In the genomic region with DNA sequence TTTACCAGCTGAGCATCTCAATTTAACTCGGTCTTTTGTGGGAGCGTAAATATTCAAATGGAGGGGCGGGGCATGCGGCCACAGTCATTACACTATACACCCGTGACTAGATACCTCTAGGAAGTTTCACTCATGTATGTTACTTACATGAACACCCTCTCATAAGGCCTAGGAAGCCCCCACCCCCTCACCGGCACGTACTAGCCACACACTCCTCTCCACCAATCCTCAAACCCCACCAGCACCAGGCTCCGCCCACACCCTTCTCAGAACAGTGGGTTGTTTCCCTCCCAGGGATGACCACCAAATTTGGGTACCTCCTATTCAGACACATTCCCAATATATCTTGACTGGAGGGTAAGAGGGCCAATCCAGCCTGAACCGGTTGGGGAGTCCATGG, we compare ENCODE assay signal across 11 mouse cellular contexts. TPM values are rescaled to one million over a fixed set of nuclear protein-coding genes. Genes with fewer than 3 reads are reported as not detected.
DNase-seq lines count a peak whose midpoint lies in the region; ATAC-seq and TF ChIP-seq lines count a peak whose summit lies in the region.
"Had no signal": no experiment of that assay in that cellular context is flagged by ENCODE, and none has a peak within 500 bp of the region (broad histone marks: within the 10 kb centered on the region; RNA-seq: fewer than 3 reads in every experiment).

No protein-coding gene starts in this region.

- H3K36me3 ChIP-seq in heart, embryonic 11.5 days (ENCODE audit: control insufficient read depth, insufficient read depth, low read length): no peaks in the 10 kb centered on the region
- no peaks in the 10 kb centered on the region for H3K36me3 ChIP-seq in heart, adult 2 months (ENCODE audit: control insufficient read depth, insufficient read depth, low read length)
- no peaks in the 10 kb centered on the region for H3K36me3 ChIP-seq in lung, embryonic 16.5 days (ENCODE audit: control insufficient read depth, insufficient read depth, low read length)
- no peaks in the 10 kb centered on the region for H3K36me3 ChIP-seq in forebrain, embryonic 16.5 days (ENCODE audit: control insufficient read depth, insufficient read depth)
- no peaks in the 10 kb centered on the region for H3K36me3 ChIP-seq in midbrain, embryonic 16.5 days (ENCODE audit: control insufficient read depth, insufficient read depth, low read length)
- H3K36me3 ChIP-seq: intestine, embryonic 15.5 days; limb, embryonic 15.5 days had no signal

- no peak overlapping the region for H3K27ac ChIP-seq in heart, embryonic 11.5 days (ENCODE audit: low read depth, low read length)
- H3K27ac ChIP-seq in heart, adult 2 months: no peak overlapping the region
- no peak overlapping the region for H3K27ac ChIP-seq in lung, embryonic 16.5 days (ENCODE audit: low read length)
- H3K27ac ChIP-seq in forebrain, embryonic 16.5 days (ENCODE audit: low read length): no peak overlapping the region
- no peak overlapping the region for H3K27ac ChIP-seq in midbrain, embryonic 16.5 days (ENCODE audit: low read length)
- H3K27ac ChIP-seq: intestine, embryonic 15.5 days; limb, embryonic 15.5 days had no signal

- peaks cover 8% of the 10 kb centered on the region; the same call in 1 of the 2 replicates for H3K27me3 ChIP-seq in heart, embryonic 11.5 days (ENCODE audit: control insufficient read depth, insufficient read depth, low read length)
- H3K27me3 ChIP-seq in heart, adult 2 months (ENCODE audit: control insufficient read depth, insufficient read depth, low read length): no peaks in the 10 kb centered on the region
- no peaks in the 10 kb centered on the region for H3K27me3 ChIP-seq in lung, embryonic 16.5 days (ENCODE audit: control insufficient read depth, insufficient read depth, low read depth, low read length)
- no peaks in the 10 kb centered on the region for H3K27me3 ChIP-seq in forebrain, embryonic 16.5 days (replicated peaks; ENCODE audit: control insufficient read depth, insufficient read depth, low read length)
- no peaks in the 10 kb centered on the region for H3K27me3 ChIP-seq in midbrain, embryonic 16.5 days (ENCODE audit: control insufficient read depth, insufficient read depth, low read depth, low read length)
- H3K27me3 ChIP-seq: intestine, embryonic 15.5 days; limb, embryonic 15.5 days had no signal

- H3K79me2 ChIP-seq in heart, adult 2 months (replicated peaks; ENCODE audit: control insufficient read depth, insufficient read depth, low read length): no peaks in the 10 kb centered on the region

- ATAC-seq in heart, embryonic 11.5 days (replicated peaks; ENCODE audit: insufficient number of reproducible peaks, low FRiP score, low TSS enrichment): no peak
- ATAC-seq in lung, embryonic 16.5 days (ENCODE audit: low read depth): 0 out of 2 replicates have a peak, but pooled peaks have one; percentile 22
- 0 out of 2 replicates have a peak, but pooled peaks have one; percentile 24 for ATAC-seq in forebrain, embryonic 16.5 days
- ATAC-seq in midbrain, embryonic 16.5 days: 0 out of 2 replicates have a peak, but pooled peaks have one; percentile 18

- H3K9ac ChIP-seq in heart, embryonic 11.5 days (ENCODE audit: low read depth, low read length): no peak overlapping the region
- H3K9ac ChIP-seq in heart, adult 2 months (ENCODE audit: low read depth, low read length): no peak overlapping the region
- no peak overlapping the region for H3K9ac ChIP-seq in lung, embryonic 16.5 days (ENCODE audit: low read length)
- no peak overlapping the region for H3K9ac ChIP-seq in forebrain, embryonic 16.5 days (replicated peaks; ENCODE audit: low read depth, low read length)
- H3K9ac ChIP-seq in midbrain, embryonic 16.5 days (ENCODE audit: low read depth, low read length): no peak overlapping the region
- H3K9ac ChIP-seq: intestine, embryonic 15.5 days; limb, embryonic 15.5 days had no signal

- no peak for DNase-seq in heart, adult 2 months
- DNase-seq in lung, postnatal 25 days (ENCODE audit: low spot score): no peak
- no peak for DNase-seq in cerebellum, postnatal 36 days
- no peak for DNase-seq in adrenal gland, adult 18-20 months (ENCODE audit: low spot score in 2 of 2)

- intact Hi-C loops in heart, adult 2 months (cut with DNase I): no loop called here

- no peak for TF ChIP-seq POLR2A in heart, adult 2 months (IDR thresholded peaks at IDR 0.05; ENCODE audit: insufficient read depth, low read depth, low read length)

- no peaks in the 10 kb centered on the region for H3K9me3 ChIP-seq in heart, embryonic 11.5 days (replicated peaks; ENCODE audit: control insufficient read depth, low read length)
- H3K9me3 ChIP-seq in lung, embryonic 16.5 days (ENCODE audit: control insufficient read depth, low read length): no peaks in the 10 kb centered on the region
- no peaks in the 10 kb centered on the region for H3K9me3 ChIP-seq in forebrain, embryonic 16.5 days (ENCODE audit: control insufficient read depth, low read length)
- no peaks in the 10 kb centered on the region for H3K9me3 ChIP-seq in midbrain, embryonic 16.5 days (replicated peaks; ENCODE audit: control insufficient read depth, low read length, poor library complexity, severe bottlenecking)
- H3K9me3 ChIP-seq: intestine, embryonic 15.5 days; limb, embryonic 15.5 days had no signal

- H3K4me1 ChIP-seq in heart, embryonic 11.5 days (ENCODE audit: control insufficient read depth, insufficient read depth, low read length): peaks cover 3% of the 10 kb centered on the region; the same call in 1 of the 2 replicates
- H3K4me1 ChIP-seq in heart, adult 2 months (ENCODE audit: control insufficient read depth, insufficient read depth, low read length): no peaks in the 10 kb centered on the region
- 0 out of 2 replicates have a peak, but pooled peaks cover 3% of the 10 kb centered on the region for H3K4me1 ChIP-seq in lung, embryonic 16.5 days (replicated peaks; ENCODE audit: control insufficient read depth, insufficient read depth, low read length)
- 0 out of 2 replicates have a peak, but pooled peaks cover 4% of the 10 kb centered on the region for H3K4me1 ChIP-seq in forebrain, embryonic 16.5 days (replicated peaks; ENCODE audit: control insufficient read depth, insufficient read depth, low read length)
- H3K4me1 ChIP-seq in midbrain, embryonic 16.5 days (ENCODE audit: control insufficient read depth, insufficient read depth, low read length): peaks cover 5% of the 10 kb centered on the region; the same call in 1 of the 2 replicates
- H3K4me1 ChIP-seq: intestine, embryonic 15.5 days had no signal

- H3K4me2 ChIP-seq in heart, embryonic 11.5 days: peak overlapping the region; percentile 16; the same call in 1 of the 2 replicates
- no peak overlapping the region for H3K4me2 ChIP-seq in lung, embryonic 16.5 days (ENCODE audit: low read depth, low read length)
- H3K4me2 ChIP-seq in forebrain, embryonic 16.5 days (ENCODE audit: low read length): no peak overlapping the region
- H3K4me2 ChIP-seq in midbrain, embryonic 16.5 days (ENCODE audit: low read length): no peak overlapping the region
- H3K4me2 ChIP-seq: intestine, embryonic 15.5 days; limb, embryonic 15.5 days had no signal

- no peak overlapping the region for H3K4me3 ChIP-seq in heart, embryonic 11.5 days (ENCODE audit: low read depth, low read length)
- H3K4me3 ChIP-seq in heart, adult 2 months: no peak overlapping the region
- no peak overlapping the region for H3K4me3 ChIP-seq in lung, embryonic 16.5 days (ENCODE audit: low read length)
- H3K4me3 ChIP-seq in forebrain, embryonic 16.5 days (replicated peaks; ENCODE audit: low read length): no peak overlapping the region
- H3K4me3 ChIP-seq in midbrain, embryonic 16.5 days (ENCODE audit: low read depth, low read length): no peak overlapping the region
- H3K4me3 ChIP-seq: erythroblast, embryonic 14.5 days; intestine, embryonic 15.5 days; limb, embryonic 15.5 days had no signal

- no peak for TF ChIP-seq EP300 in heart, adult 2 months (IDR thresholded peaks at IDR 0.05; ENCODE audit: insufficient read depth, low read depth, low read length)

- no peak for TF ChIP-seq CTCF in heart, adult 2 months (IDR thresholded peaks at IDR 0.05)

- 76% methylated on average over 9 of the region's 9 CpGs for WGBS in heart, embryonic 11.5 days (ENCODE audit: insufficient replicate concordance)
- WGBS in heart, adult 2 months: 79% methylated on average over 9 of the region's 9 CpGs
- WGBS in lung, embryonic 16.5 days: 80% methylated on average over 9 of the region's 9 CpGs
- 79% methylated on average over 9 of the region's 9 CpGs for WGBS in forebrain, embryonic 16.5 days
- WGBS in midbrain, embryonic 16.5 days: 84% methylated on average over 9 of the region's 9 CpGs

RNA-seq across cellular contexts. Expression of a gene that starts 18.4 kb away (rescaled TPM):
- polyA plus RNA-seq in heart, embryonic 11.5 days (2014; fragmentation: Nextera tagmentation; extraction: Ambion mirVana): 81.8 and 82.7 TPM in 2 replicates
- total RNA-seq in heart, adult 2 months (2021): 1 to 10 TPM; 1.1 to 1.5 TPM
- 1.3 and 1.4 TPM in 2 replicates for polyA plus RNA-seq in heart, adult 2 months (2012; rRNA removed)
- 90.8 and 99.5 TPM in 2 replicates for polyA plus RNA-seq in lung, embryonic 16.5 days (2015; fragmentation: Nextera tagmentation; extraction: Ambion mirVana)
- polyA plus RNA-seq in forebrain, embryonic 16.5 days (2015; fragmentation: Nextera tagmentation; extraction: Ambion mirVana): 23.1 and 24.3 TPM in 2 replicates
- 10.7 and 13.3 TPM in 2 replicates for polyA plus RNA-seq in midbrain, embryonic 16.5 days (2015; fragmentation: Nextera tagmentation; extraction: Ambion mirVana)
- 1 to 10 TPM; 4.6 to 5.0 TPM for total RNA-seq in adrenal gland, adult 18-20 months (2021)

RNA-seq across cellular contexts. Expression of a gene that starts 40.0 kb away (rescaled TPM):
- 3.5 and 4.6 TPM in 2 replicates for polyA plus RNA-seq in heart, embryonic 11.5 days (2014; fragmentation: Nextera tagmentation; extraction: Ambion mirVana)
- 1 to 10 TPM; 3.9 to 5.3 TPM for total RNA-seq in heart, adult 2 months (2021)
- polyA plus RNA-seq in heart, adult 2 months (2012; rRNA removed): 3.0 and 6.0 TPM in 2 replicates
- 4.5 and 5.4 TPM in 2 replicates for polyA plus RNA-seq in lung, embryonic 16.5 days (2015; fragmentation: Nextera tagmentation; extraction: Ambion mirVana)
- 8.4 and 11.0 TPM in 2 replicates for polyA plus RNA-seq in forebrain, embryonic 16.5 days (2015; fragmentation: Nextera tagmentation; extraction: Ambion mirVana)
- polyA plus RNA-seq in midbrain, embryonic 16.5 days (2015; fragmentation: Nextera tagmentation; extraction: Ambion mirVana): 18.2 and 22.2 TPM in 2 replicates
- 10 to 100 TPM; 12.3 to 21.3 TPM for total RNA-seq in adrenal gland, adult 18-20 months (2021)
